Mouse (Mus musculus): ENCODE data around the gene Zfp14.
A peak's percentile ranks its signal among the peaks of the same experiment; 100 is the strongest.

The Zfp14 gene

DNA sequence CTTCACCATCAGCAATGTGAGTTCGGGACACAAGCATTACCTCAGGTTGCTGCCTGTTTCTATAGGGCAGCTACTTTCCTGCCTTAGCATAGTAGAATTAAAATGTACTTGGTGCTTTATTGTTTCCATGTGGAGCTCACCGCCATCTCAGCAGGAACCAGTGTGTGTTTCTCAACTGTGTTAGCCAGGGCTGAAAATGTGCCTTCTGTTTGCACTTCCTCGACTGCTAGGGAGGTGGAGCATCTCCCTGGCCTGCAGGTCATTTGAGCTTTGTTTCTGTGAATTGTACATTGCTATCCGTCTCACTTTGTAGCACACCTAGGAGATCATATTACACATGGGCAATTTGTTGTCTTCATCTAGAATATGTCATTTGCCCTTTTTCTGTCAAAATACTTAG lies 23.8 kb downstream of the Zfp14 start:
- DNase-seq, result no peak

GRCm38 (mm10) chr7:30025358-30025757 lies 25.8 kb downstream of the Zfp14 start:
- no peak for DNase-seq

GRCm38 (mm10) chr7:30023800-30024199 lies 27.4 kb downstream of the Zfp14 start:
- no peak for DNase-seq

DNA sequence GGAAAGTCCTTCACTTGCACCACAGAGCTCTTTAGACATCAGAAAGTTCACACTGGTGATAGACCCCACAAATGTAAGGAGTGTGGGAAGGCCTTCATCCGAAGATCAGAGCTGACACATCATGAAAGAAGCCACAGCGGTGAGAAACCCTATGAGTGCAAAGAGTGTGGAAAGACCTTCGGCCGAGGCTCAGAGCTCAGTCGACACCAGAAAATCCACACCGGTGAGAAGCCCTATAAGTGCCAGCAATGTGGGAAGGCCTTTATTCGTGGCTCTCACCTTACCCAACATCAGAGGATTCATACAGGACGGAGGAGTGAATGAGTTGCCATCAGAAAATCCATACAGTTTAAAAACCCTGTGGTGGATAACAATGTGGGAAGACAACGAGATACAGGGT lies 27.9 kb downstream of the Zfp14 start:
- DNase-seq, result no peak

- no peak for DNase-seq
Observed at GRCm38 (mm10) chr7:30019543-30019942, 31.6 kb downstream of the Zfp14 start.

- DNase-seq, result no peak
Observed at GRCm38 (mm10) chr7:30017226-30017625, 34.0 kb downstream of the Zfp14 start.

GRCm38 (mm10) chr7:30012956-30013363 lies 38.2 kb downstream of the Zfp14 start:
- DNase-seq, result peak; percentile 22

DNA sequence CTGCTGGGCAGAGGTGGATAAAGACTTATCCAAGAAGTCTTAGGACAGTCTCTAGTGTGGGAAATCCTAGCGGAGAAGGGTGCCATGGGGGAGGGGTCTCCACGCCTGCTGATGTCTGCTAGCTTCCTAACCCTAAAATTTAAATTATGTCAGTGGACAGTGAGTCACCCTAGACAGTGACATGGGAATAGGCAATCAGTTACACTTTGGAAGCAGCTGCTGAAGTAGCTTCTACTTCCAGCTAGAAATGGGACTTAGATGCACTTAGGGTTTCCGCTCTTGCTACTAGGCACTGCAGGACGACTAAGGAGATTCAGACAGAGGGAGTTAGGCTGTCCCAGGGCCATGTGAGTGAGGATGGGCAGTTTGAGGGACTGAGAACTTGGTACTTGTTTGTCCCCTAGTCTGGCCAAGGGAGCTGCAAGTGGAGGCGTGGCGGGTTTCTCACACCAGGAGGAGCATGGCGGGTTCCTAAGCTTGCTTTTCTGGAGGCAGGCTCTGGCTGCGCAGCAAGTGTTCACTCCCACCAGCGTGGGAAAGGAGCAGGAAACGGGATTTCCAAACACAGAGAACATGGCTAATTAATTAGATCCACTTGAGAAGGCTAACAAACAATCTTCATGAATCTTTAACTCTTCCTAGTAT lies 40.5 kb downstream of the Zfp14 start:
- DNase-seq, result no peak

- DNase-seq, result no peak
Observed at GRCm38 (mm10) chr7:30009321-30010085, 41.7 kb downstream of the Zfp14 start.

DNA sequence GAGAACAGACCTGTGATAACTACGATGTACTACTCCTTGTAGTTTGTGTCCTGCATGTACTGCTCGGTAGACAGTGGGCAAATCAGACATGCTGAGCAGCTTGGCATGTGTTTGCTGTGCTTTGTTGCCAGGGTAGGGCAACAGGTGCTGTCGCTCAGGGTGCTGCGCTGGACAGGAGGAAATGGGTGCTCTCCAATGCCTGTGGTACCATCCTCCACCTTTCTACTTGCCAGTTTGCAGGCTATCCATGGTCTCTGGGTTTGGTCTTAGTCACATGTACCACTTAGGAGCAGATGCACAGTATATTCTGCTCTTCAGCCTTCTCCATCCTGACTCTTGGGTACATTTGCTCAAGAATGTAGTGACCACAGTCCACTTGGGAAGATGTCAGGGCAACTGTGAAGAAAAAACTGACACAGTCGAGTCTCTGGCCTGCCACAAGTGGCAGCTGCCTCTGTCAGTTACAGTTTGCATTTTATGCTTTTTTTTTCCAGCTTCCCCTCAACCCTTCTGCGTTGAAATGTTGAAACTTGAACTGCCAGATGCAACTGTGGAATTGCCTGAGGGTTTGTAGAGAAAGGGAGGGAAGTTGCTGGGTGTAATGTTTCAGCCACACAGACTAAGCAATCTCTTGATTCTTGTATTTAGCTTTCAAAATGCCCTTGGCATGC lies 43.0 kb downstream of the Zfp14 start:
- no peak for DNase-seq

DNA sequence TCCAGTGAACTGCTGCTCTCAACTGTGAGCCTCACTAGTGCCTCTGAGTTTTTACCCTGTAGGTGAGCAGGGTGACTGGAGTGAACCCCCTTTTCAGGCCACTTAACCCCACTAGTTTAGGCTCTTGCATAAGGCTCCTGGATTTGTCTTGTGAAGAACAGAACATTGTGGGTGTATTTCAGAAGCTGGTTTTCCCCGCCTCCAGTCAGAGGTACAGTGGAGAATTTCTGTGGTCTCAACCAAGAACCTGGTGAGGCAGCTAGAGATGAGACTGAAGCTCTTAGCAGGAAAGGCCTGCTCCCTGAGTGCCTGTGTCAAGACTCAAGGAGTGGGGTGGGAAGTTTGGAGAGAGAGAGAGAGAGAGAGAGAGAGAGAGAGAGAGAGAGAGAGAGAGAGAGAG lies 43.6 kb downstream of the Zfp14 start:
- no peak for DNase-seq

GRCm38 (mm10) chr7:30000601-30001000 lies 50.6 kb downstream of the Zfp14 start:
- DNase-seq, result no peak

DNA sequence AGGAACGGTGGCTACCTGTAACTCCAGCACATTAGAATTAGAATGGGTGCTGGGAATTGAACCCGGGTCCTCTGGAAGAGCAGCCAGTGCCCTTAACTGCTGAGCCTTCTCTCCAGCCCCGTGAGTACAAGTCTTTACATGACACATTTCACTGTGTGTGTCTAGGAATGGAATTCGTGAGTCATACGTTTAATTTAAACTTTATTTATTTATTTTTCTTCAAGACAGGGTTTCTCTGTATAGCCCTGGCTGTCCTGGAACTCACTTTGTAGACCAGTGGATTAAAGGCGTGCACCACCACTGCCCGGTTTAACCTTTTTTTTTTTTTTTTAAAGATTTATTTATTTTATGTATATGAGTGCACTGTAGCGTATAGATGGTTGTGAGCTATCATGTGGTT lies 56.0 kb downstream of the Zfp14 start:
- no peak for DNase-seq

DNA sequence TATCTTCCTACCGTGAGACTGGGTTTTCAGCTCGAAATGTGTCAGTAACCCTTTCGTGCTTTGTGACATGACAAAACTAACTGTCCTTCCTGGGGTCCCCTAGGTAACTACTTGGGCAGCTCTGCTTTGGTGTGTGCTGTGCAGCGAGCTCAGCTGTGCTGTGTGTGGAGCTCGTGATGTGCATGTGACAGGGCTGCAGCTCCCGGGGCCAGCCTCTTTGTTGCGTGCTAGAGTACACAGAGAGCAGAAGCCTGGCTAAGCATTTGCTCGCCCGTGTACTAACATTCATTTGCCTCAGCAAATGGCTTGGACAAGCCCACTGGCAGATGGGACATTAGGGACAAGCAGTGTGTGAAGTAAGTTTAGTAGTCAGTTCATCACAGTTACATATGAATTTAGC lies 57.8 kb downstream of the Zfp14 start:
- no peak for DNase-seq

DNA sequence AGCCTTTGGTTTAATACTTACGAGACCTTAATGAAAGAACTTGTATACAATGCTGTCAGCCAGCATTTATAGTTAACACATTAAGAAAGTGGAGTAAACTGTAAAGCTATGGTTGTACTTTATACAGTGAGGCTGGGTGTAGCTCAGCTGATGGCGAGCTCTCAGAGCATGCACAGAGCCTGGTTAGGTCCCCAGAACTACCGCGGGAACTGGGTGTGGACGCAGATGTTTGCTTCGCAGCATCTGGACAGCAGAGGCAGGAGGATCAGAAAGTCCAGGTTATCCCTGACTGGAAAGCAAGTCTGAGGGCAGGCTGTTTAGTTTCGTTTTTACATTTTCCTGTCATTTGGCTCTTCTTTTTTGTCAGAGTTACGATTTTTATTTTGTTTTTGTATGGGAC lies 58.5 kb downstream of the Zfp14 start:
- no peak for DNase-seq

GRCm38 (mm10) chr7:29989031-29989430 lies 62.1 kb downstream of the Zfp14 start:
- no peak for DNase-seq

DNA sequence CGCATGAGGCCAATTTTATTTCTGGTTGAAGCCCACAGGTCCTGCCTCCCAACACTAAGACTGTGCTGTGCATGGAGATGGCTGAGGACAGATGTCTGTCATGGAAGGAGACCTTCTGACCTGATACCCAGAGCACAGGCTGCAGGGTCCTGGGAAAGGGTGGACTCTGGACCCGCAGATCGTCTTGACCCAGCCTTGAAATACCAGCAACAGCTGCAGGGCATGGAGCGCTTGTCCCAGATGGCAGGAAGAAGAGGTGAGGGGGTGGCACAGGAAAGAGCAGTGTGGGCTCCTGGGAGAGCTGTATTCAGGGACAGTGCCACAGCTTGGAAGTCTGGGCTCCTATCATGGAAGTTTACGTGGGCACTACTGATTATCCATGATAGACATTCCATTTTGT lies 63.6 kb downstream of the Zfp14 start:
- no peak for DNase-seq

Data from cerebellum, adult 11-12 months (tissue).